22 mouse cellular contexts compared by ENCODE assay signal in the genomic region with DNA sequence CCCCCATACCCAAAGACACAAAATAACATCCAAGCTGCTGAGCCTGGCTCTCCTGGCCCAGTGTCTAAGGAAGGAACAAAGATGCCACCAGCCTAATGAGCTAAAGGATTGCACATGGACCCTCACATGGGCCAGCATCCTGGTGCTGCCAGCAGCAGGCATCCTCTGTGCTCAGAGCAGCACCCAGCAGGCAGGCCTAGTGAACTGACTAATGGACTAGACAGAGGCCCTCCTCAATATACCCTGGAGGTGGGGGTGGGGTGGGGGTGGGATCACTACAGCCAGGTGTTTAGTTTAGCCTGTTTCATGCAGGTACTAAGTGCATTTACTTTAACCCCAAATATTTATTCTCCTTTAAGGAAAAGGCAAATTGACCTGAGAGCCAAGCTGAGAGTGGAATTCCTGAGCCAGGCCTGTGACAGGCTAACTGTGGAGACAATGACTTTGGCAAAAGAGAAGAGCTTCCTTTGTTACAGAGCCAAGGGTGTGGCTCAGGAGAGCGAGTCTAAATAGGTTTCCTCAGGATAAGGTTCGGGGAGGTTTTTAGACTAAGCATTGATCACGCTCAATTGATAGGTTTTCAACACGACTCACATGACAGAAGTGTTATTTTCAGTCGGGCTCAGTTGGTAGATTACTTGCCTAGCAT. TPM values are rescaled to one million over a fixed set of nuclear protein-coding genes. Genes with fewer than 3 reads are reported as not detected.
DNase-seq lines count a peak whose midpoint lies in the region; ATAC-seq and TF ChIP-seq lines count a peak whose summit lies in the region.
"Had no signal": no experiment of that assay in that cellular context is flagged by ENCODE, and none has a peak within 500 bp of the region (broad histone marks: within the 10 kb centered on the region; RNA-seq: fewer than 3 reads in every experiment).

No protein-coding gene starts in this region.

- no peak overlapping the region for H3K4me2 ChIP-seq in hindbrain, postnatal 0 days (ENCODE audit: low read depth, low read length)
- no peak overlapping the region for H3K4me2 ChIP-seq in hindbrain, embryonic 12.5 days (replicated peaks)
- H3K4me2 ChIP-seq in forebrain, embryonic 12.5 days: no peak overlapping the region
- no peak overlapping the region for H3K4me2 ChIP-seq in midbrain, embryonic 14.5 days (ENCODE audit: low read length)
- H3K4me2 ChIP-seq: embryonic facial prominence, embryonic 13.5 days; limb, embryonic 12.5 days; liver, embryonic 12.5 days had no signal

- 54% methylated on average over 5 of the region's 5 CpGs for WGBS in hindbrain, postnatal 0 days
- WGBS in hindbrain, embryonic 12.5 days: 65% methylated on average over 5 of the region's 5 CpGs
- WGBS in forebrain, embryonic 12.5 days: 47% methylated on average over 5 of the region's 5 CpGs
- WGBS in midbrain, embryonic 14.5 days: 54% methylated on average over 5 of the region's 5 CpGs

- no peak overlapping the region for H3K4me3 ChIP-seq in hindbrain, postnatal 0 days (ENCODE audit: low read length)
- no peak overlapping the region for H3K4me3 ChIP-seq in hindbrain, embryonic 12.5 days
- H3K4me3 ChIP-seq in forebrain, embryonic 12.5 days (replicated peaks): no peak overlapping the region
- H3K4me3 ChIP-seq in midbrain, embryonic 14.5 days (replicated peaks; ENCODE audit: low read depth, low read length): no peak overlapping the region
- H3K4me3 ChIP-seq: embryonic facial prominence, embryonic 13.5 days; limb, embryonic 12.5 days; liver, embryonic 12.5 days had no signal

- H3K9me3 ChIP-seq in hindbrain, postnatal 0 days (ENCODE audit: low read length): no peaks in the 10 kb centered on the region
- H3K9me3 ChIP-seq in hindbrain, embryonic 12.5 days (replicated peaks): no peaks in the 10 kb centered on the region
- no peaks in the 10 kb centered on the region for H3K9me3 ChIP-seq in forebrain, embryonic 12.5 days
- H3K9me3 ChIP-seq in midbrain, embryonic 14.5 days (ENCODE audit: control insufficient read depth, low read length): no peaks in the 10 kb centered on the region
- H3K9me3 ChIP-seq: embryonic facial prominence, embryonic 13.5 days; limb, embryonic 12.5 days; liver, embryonic 12.5 days had no signal

- DNase-seq in hindbrain, postnatal 0 days (ENCODE audit: low spot score): no peak
- DNase-seq in ZHBTc4 (ENCODE audit: low read depth, low spot score): peak; percentile 59
- no peak for DNase-seq in midbrain, embryonic 14.5 days
- DNase-seq in gastrocnemius, postnatal 10 days: no peak
- DNase-seq: adrenal gland, postnatal 25 days; gastrocnemius, postnatal 25 days; kidney, adult 2 months; kidney, postnatal 10 days; lung, adult 2 months; lung, postnatal 36 days; right cerebral cortex, postnatal 25 days; thymus, postnatal 14 days had no signal

- no peaks in the 10 kb centered on the region for H3K4me1 ChIP-seq in hindbrain, postnatal 0 days (ENCODE audit: insufficient read depth, low read length)
- peaks cover 9% of the 10 kb centered on the region for H3K4me1 ChIP-seq in hindbrain, embryonic 12.5 days
- H3K4me1 ChIP-seq in forebrain, embryonic 12.5 days: peaks cover 23% of the 10 kb centered on the region
- H3K4me1 ChIP-seq in midbrain, embryonic 14.5 days (ENCODE audit: control insufficient read depth, insufficient read depth, low read length): peaks cover 9% of the 10 kb centered on the region; the same call in 1 of the 2 replicates
- H3K4me1 ChIP-seq: liver, embryonic 12.5 days had no signal

- H3K27ac ChIP-seq in hindbrain, postnatal 0 days: peak overlapping the region; percentile 20; the same call in 1 of the 2 replicates
- H3K27ac ChIP-seq in hindbrain, embryonic 12.5 days: no peak overlapping the region
- peak overlapping the region; percentile 63; the same call in 1 of the 2 replicates for H3K27ac ChIP-seq in forebrain, embryonic 12.5 days
- H3K27ac ChIP-seq in midbrain, embryonic 14.5 days (replicated peaks; ENCODE audit: low read depth, low read length): no peak overlapping the region
- H3K27ac ChIP-seq: embryonic facial prominence, embryonic 13.5 days; limb, embryonic 12.5 days; liver, embryonic 12.5 days; stomach, postnatal 0 days had no signal

- H3K36me3 ChIP-seq in hindbrain, postnatal 0 days (ENCODE audit: insufficient read depth, low read length): no peaks in the 10 kb centered on the region
- H3K36me3 ChIP-seq in hindbrain, embryonic 12.5 days: no peaks in the 10 kb centered on the region
- no peaks in the 10 kb centered on the region for H3K36me3 ChIP-seq in forebrain, embryonic 12.5 days (replicated peaks)
- no peaks in the 10 kb centered on the region for H3K36me3 ChIP-seq in midbrain, embryonic 14.5 days (ENCODE audit: control insufficient read depth, insufficient read depth, low read length)
- H3K36me3 ChIP-seq: embryonic facial prominence, embryonic 13.5 days; limb, embryonic 12.5 days; liver, embryonic 12.5 days had no signal

- H3K9ac ChIP-seq in hindbrain, postnatal 0 days (replicated peaks; ENCODE audit: low read length): no peak overlapping the region
- H3K9ac ChIP-seq in hindbrain, embryonic 12.5 days: no peak overlapping the region
- no peak overlapping the region for H3K9ac ChIP-seq in forebrain, embryonic 12.5 days
- H3K9ac ChIP-seq in midbrain, embryonic 14.5 days (replicated peaks; ENCODE audit: low read length): 0 out of 2 replicates have a peak overlapping the region, but pooled peaks have one; percentile 20
- H3K9ac ChIP-seq: embryonic facial prominence, embryonic 13.5 days; limb, embryonic 12.5 days; liver, embryonic 12.5 days had no signal

- TF ChIP-seq CTCF in hindbrain, postnatal 0 days (IDR thresholded peaks at IDR 0.05; ENCODE audit: low read depth): no peak

- ATAC-seq in hindbrain, postnatal 0 days: peak; percentile 38; the same call in 1 of the 2 replicates
- ATAC-seq in hindbrain, embryonic 12.5 days (ENCODE audit: low FRiP score): no peak
- no peak; the same call in 1 of the 2 replicates for ATAC-seq in forebrain, embryonic 12.5 days (ENCODE audit: low FRiP score)
- no peak for ATAC-seq in midbrain, embryonic 14.5 days (ENCODE audit: low FRiP score, low TSS enrichment)
- ATAC-seq in megakaryocyte-erythroid progenitor cell, adult 5-6 weeks (replicated peaks; ENCODE audit: low FRiP score, low TSS enrichment, poor library complexity, severe bottlenecking): no peak
- ATAC-seq: inflammation-experienced regulatory T-cells, adult 6 months; liver, embryonic 12.5 days; Patski had no signal

- H3K27me3 ChIP-seq in hindbrain, postnatal 0 days (ENCODE audit: insufficient read depth, low read length): no peaks in the 10 kb centered on the region
- no peaks in the 10 kb centered on the region for H3K27me3 ChIP-seq in hindbrain, embryonic 12.5 days
- peaks cover 4% of the 10 kb centered on the region; the same call in 1 of the 2 replicates for H3K27me3 ChIP-seq in forebrain, embryonic 12.5 days
- H3K27me3 ChIP-seq in midbrain, embryonic 14.5 days (ENCODE audit: control insufficient read depth, insufficient read depth, low read length): no peaks in the 10 kb centered on the region
- H3K27me3 ChIP-seq: embryonic facial prominence, embryonic 13.5 days; limb, embryonic 12.5 days; liver, embryonic 12.5 days had no signal

RNA-seq across cellular contexts. Expression of a gene that starts 3.3 kb away (rescaled TPM):
- total RNA-seq in hindbrain, postnatal 0 days (2014; rRNA removed): 27.4 and 27.6 TPM in 2 replicates
- 20.5 and 21.6 TPM in 2 replicates for polyA plus RNA-seq in hindbrain, postnatal 0 days (2015; fragmentation: Nextera tagmentation; extraction: Ambion mirVana)
- polyA plus RNA-seq in hindbrain, embryonic 12.5 days (2016; fragmentation: Nextera tagmentation; extraction: Ambion mirVana): 28.2 and 30.4 TPM in 2 replicates
- 37.5 and 38.6 TPM in 2 replicates for polyA plus RNA-seq in forebrain, embryonic 12.5 days (2016; fragmentation: Nextera tagmentation; extraction: Ambion mirVana)
- 17.3 and 19.2 TPM in 2 replicates for polyA plus RNA-seq in midbrain, embryonic 14.5 days (2014; fragmentation: Nextera tagmentation; extraction: Ambion mirVana)
- under 1 TPM; 0.21 to 0.25 TPM for total RNA-seq in gastrocnemius, postnatal 10 days (2021)
- not detected in 2 replicates for total RNA-seq in megakaryocyte-erythroid progenitor cell, adult 5-6 weeks (2014; fragmentation: Nextera tagmentation)
- total RNA-seq in megakaryocyte-erythroid progenitor cell, adult 5-6 weeks (2017): 0.09 TPM in 1 of 2 replicates, not detected in the other
- total RNA-seq: heart, adult 8-10 months had no signal
- polyA plus RNA-seq: inflammation-experienced regulatory T-cells, adult 6 months had no signal

Comparison
In these comparisons a context has a peak if more than half of its experiments do, and no peak if none do; other contexts are left out.
1. H3K27ac ChIP-seq: peak in hindbrain, postnatal 0 days (single experiment) and forebrain, embryonic 12.5 days (single experiment); none in hindbrain, embryonic 12.5 days (single experiment) and midbrain, embryonic 14.5 days (single experiment).